Mouse (Mus musculus) limb, embryonic 11.5 days (tissue): ENCODE results near the gene Fnbp4. TPM values are rescaled to one million over a fixed set of nuclear protein-coding genes. Genes with fewer than 3 reads are reported as not detected.
A peak's percentile ranks its signal among the peaks of the same experiment; 100 is the strongest.

Experiments
- ATAC-seq: fragments of 200-750 bp; cut with Nextera tagmentation; 2 replicates; pipeline ENCODE4 v1.8.0; 2017; ENCODE audit warnings: low read depth; ENCODE audit not compliant: insufficient number of reproducible peaks, low FRiP score, low TSS enrichment
- DNase-seq: peaks from one replicate; pipeline ENCODE4 v3.0.0-alpha.2; 2015; ENCODE audit warnings: low spot score
- H3K27ac ChIP-seq: fragments of 300-500 bp; sonication (generic); replicated peaks from 2 replicates; pipeline ENCODE4 v1.5.1; 2014; ENCODE audit warnings: low read depth, mild to moderate bottlenecking, low read length
- H3K27me3 ChIP-seq: fragments of 300-500 bp; sonication (generic); 2 replicates; pipeline ENCODE4 v1.6.1; 2014; ENCODE audit warnings: mild to moderate bottlenecking, low read length, mixed read lengths; ENCODE audit not compliant: control insufficient read depth, insufficient read depth
- H3K36me3 ChIP-seq: fragments of 300-500 bp; sonication (generic); 2 replicates; pipeline ENCODE4 v1.6.1; 2014; ENCODE audit warnings: mild to moderate bottlenecking, low read length, moderate library complexity, mixed read lengths; ENCODE audit not compliant: control insufficient read depth, insufficient read depth
- H3K4me1 ChIP-seq: fragments of 300-500 bp; sonication (generic); 2 replicates; pipeline ENCODE4 v1.6.1; 2014; ENCODE audit warnings: low read length, mixed read lengths; ENCODE audit not compliant: control insufficient read depth, insufficient read depth
- H3K4me2 ChIP-seq: fragments of 300-500 bp; sonication (generic); 2 replicates; pipeline ENCODE4 v1.6.1; 2014; ENCODE audit warnings: low read depth, mild to moderate bottlenecking, moderate library complexity; ENCODE audit not compliant: severe bottlenecking
- H3K4me3 ChIP-seq: fragments of 300-500 bp; sonication (generic); 2 replicates; pipeline ENCODE4 v1.5.1; 2014; ENCODE audit warnings: low read depth, low read length
- H3K9ac ChIP-seq: fragments of 300-500 bp; sonication (generic); 2 replicates; pipeline ENCODE4 v1.6.1; 2014; ENCODE audit warnings: mild to moderate bottlenecking, low read length
- H3K9me3 ChIP-seq: fragments of 300-500 bp; sonication (generic); 2 replicates; pipeline ENCODE4 v1.6.1; 2016; ENCODE audit warnings: low read length; ENCODE audit not compliant: control insufficient read depth
- WGBS: fragments of 180-500 bp; shearing (Covaris S2); extraction: QIAGEN DNeasy Blood & Tissue Kit; methylation state at CpG from one replicate; pipeline ENCODE4 v1.1.7; 2014; 5-methylcytosine and 5-hydroxymethylcytosine counted together
- polyA plus RNA-seq: library from polyadenylated mRNA; unstranded; fragments of >200 nt; fragmentation: Nextera tagmentation; extraction: Ambion mirVana; gene quantifications from 2 replicates; pipeline ENCODE4 v1.2.1, GENCODE M21; 2014

Gene Fnbp4
- polyA plus RNA-seq, 1 experiment from 2014 or later: 102 TPM

DNA sequence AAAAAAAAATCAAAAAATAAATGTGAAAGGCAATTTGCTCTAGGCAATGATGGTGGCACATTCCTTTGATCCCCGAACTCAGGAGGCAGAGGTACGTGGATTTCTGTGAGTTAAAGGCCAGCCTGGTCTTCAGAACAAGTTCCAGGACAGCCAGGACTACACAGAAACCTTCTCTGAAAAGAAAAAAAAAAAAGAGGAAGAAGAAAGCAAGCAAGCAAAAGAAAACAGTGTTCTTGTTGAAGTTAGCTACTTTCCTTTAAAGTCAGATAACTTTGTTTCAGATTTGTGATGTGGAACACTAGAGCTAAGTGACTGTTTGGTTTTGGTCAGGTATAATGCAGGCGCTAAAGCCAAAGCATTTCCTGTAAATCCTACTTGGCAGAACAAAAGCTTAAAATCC is 6.4 kb upstream of the Fnbp4 start:
- Histone ChIP-seq H3K9me3 (no peaks in the 10 kb centered on the region), H3K27me3 (no peaks in the 10 kb centered on the region), H3K36me3 (peaks cover 14% of the 10 kb centered on the region; the same call in 1 of the 2 replicates), H3K4me3 (no peak overlapping the region), H3K9ac (no peak overlapping the region), H3K27ac (no peak overlapping the region), H3K4me1 (no peaks in the 10 kb centered on the region), H3K4me2 (no peak overlapping the region)
- ATAC-seq: no peak
- 95% methylated on average over 3 of the region's 3 CpGs for WGBS
- DNase-seq: no peak

DNA sequence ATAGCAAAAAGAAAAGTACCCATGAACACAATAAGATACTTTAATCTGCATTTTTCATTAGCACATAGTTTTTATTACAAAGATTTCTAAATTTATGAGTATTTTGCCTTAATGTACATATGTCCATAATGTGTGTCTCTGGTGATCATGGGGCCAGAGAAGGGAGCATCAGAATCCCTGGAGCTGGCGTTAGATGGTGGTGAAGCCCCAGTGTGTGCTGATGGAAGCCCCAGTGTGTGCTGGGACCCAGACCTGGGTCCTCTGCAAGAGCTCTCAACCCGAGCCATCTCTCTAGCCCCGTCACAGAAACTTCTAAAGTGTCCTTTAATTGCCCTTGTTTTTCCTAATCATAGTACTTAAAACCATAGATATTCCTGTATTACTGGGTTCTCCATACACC is 5.8 kb upstream of the Fnbp4 start:
- H3K27ac ChIP-seq: no peak overlapping the region
- no peak for ATAC-seq

DNA sequence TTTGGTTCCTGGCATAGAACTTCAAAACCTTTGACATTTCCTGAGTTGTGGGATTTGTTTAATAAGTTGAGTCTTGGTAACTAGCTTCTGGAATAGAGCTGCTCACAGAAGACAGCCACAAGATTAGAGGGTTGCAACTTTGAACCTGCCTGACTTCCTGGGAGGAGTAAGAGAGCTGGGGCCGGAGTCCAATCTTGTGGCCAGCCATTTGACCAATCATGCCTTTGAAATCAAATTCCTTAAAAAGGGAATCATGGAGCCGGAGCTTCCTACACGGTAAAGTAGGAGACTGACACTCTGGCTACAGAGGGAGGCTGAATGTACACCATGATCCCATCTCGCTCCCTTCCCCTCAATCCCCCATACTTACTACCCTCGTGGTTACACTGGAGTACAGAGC is 5.2 kb upstream of the Fnbp4 start:
- peaks cover 12% of the 10 kb centered on the region; the same call in 1 of the 2 replicates for H3K36me3 ChIP-seq
- no peak overlapping the region for H3K9ac ChIP-seq
- H3K27me3 ChIP-seq: no peaks in the 10 kb centered on the region
- H3K27ac ChIP-seq: no peak overlapping the region
- H3K4me3 ChIP-seq: no peak overlapping the region
- H3K9me3 ChIP-seq: no peaks in the 10 kb centered on the region
- ATAC-seq: no peak
- H3K4me1 ChIP-seq: no peaks in the 10 kb centered on the region
- DNase-seq: no peak
- no peak overlapping the region for H3K4me2 ChIP-seq
- 89% methylated on average over 5 of the region's 5 CpGs for WGBS

More for the DNA sequence above, 5.8 kb upstream of the Fnbp4 start:
- H3K4me2 ChIP-seq: no peak overlapping the region
- no peak overlapping the region for H3K9ac ChIP-seq
- DNase-seq: no peak
- no peaks in the 10 kb centered on the region for H3K9me3 ChIP-seq
- no peaks in the 10 kb centered on the region for H3K27me3 ChIP-seq
- WGBS: 83% methylated on average over 3 of the region's 3 CpGs
- no peak overlapping the region for H3K4me3 ChIP-seq
- H3K4me1 ChIP-seq: no peaks in the 10 kb centered on the region
- peaks cover 14% of the 10 kb centered on the region; the same call in 1 of the 2 replicates for H3K36me3 ChIP-seq

DNA sequence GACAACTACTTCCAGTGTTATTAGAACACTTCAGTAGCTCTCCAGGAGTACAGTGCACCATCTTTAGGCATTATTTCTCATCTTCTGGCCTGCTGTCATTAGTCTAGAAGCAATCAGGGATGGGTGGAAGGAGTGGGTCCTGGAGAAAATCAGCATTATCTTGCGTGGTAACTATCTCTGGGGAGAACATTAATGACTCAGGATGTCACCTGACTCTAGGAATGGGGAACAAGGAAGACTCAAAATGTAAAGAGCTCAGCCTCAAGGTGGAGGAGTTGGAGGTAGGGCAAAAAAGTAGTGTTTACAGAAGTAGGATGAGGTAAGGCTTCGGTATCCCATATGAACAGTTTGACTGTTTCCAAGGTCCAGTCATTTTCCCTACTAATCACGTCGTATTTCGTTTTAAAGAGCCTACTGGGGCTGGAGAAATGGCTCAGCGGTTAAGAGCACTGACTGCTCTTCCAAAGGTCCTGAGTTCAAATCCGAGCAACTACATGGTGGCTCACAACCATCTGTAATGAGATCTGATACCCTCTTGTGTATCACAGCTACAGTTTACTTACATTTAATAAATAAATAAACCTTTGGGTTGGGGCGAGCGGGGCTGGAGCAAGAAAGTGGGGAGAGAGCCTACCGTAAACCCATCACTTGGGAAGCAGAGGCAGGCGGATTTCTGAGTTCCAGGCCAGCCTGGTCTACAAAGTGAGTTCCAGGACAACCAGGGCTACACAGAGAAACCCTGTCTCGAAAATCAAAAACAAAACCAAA is 701 bp upstream of the Fnbp4 start:
- ATAC-seq: 0 out of 2 replicates have a peak, but pooled peaks have one; percentile 1
- 59% methylated on average over 12 of the region's 12 CpGs for WGBS
- Histone ChIP-seq H3K36me3 (peaks cover 2% of the 10 kb centered on the region; the same call in 1 of the 2 replicates), H3K27me3 (no peaks in the 10 kb centered on the region), H3K27ac (peak overlapping the region; percentile 79), H3K4me3 (peak overlapping the region; percentile 74), H3K9me3 (no peaks in the 10 kb centered on the region), H3K4me2 (peak overlapping the region; percentile 83), H3K4me1 (peaks cover 6% of the 10 kb centered on the region; the same call in 1 of the 2 replicates), H3K9ac (peak overlapping the region; percentile 52)
- peak; percentile 34 for DNase-seq

DNA sequence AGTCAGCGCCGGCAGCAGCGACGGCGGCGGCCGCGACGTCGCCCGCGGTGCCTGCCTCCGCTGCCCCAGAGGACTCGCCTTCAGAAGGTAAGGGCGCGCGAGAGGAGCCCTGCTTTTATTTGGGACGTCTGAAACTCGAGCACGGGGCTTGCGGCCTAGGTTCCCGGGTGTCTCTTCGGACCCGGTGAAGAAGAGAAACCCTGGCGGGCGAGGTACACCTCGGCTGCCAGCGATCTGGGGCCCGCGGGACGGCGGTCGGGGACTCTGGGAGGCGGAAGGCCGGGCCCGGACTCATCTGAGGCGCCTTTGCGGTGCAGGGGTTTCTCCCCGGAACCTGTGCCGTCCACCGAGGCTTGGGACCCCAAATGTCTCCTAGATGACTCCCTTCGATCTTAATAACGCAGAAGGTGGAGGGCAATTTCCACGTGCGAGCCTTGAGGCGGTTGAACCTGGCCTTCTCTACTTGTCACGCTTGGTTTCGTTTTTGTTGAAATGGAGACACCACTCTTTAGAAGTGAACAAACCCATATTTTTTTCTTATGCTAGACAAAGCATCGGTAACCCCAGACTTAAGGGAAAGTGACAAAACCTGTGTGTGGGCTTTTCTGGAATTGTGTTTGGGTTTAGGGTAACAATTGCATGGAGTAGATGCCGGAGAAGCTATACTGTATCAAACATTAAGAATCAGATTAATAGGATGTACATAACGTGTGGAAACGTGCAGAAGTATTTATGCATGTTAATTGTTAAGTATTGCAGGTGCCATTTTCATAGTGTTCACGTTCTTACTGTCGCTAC is 769 bp downstream of the Fnbp4 start:
- Histone ChIP-seq H3K4me1 (peaks cover 6% of the 10 kb centered on the region; the same call in 1 of the 2 replicates), H3K36me3 (peaks cover 6% of the 10 kb centered on the region; the same call in 1 of the 2 replicates), H3K4me3 (peak overlapping the region; percentile 74), H3K9me3 (no peaks in the 10 kb centered on the region), H3K27me3 (no peaks in the 10 kb centered on the region), H3K27ac (peak overlapping the region; percentile 92), H3K4me2 (peak overlapping the region; percentile 83), H3K9ac (peak overlapping the region; percentile 90)
- ATAC-seq (peak; percentile 5; the same call in 1 of the 2 replicates), DNase-seq (no peak)
- under 1% methylated on average over 54 of the region's 54 CpGs for WGBS

DNA sequence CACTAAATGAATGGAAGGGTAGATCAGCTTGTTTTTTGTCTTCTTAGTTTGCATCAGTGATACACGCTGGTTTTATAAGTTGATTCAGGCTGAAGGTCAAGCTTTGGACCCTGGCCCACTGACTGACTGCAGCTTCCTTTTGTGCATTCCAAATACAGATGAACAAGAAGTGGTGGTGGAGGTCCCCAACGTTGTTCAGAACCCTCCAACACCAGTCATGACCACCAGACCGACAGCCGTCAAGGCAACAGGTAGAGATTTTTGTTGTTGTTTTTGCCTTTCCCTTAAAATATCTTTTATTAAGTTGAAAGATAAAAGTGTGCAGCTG is 1.3 kb downstream of the Fnbp4 start:
- peaks cover 6% of the 10 kb centered on the region; the same call in 1 of the 2 replicates for H3K4me1 ChIP-seq
- no peaks in the 10 kb centered on the region for H3K9me3 ChIP-seq
- no peaks in the 10 kb centered on the region for H3K27me3 ChIP-seq
- H3K9ac ChIP-seq: peak overlapping the region; percentile 90
- 22% methylated on average over 4 of the region's 4 CpGs for WGBS
- DNase-seq (no peak), ATAC-seq (no peak)
- H3K4me3 ChIP-seq: peak overlapping the region; percentile 74
- peak overlapping the region; percentile 83 for H3K4me2 ChIP-seq
- no peak overlapping the region for H3K27ac ChIP-seq
- H3K36me3 ChIP-seq: peaks cover 12% of the 10 kb centered on the region; the same call in 1 of the 2 replicates

DNA sequence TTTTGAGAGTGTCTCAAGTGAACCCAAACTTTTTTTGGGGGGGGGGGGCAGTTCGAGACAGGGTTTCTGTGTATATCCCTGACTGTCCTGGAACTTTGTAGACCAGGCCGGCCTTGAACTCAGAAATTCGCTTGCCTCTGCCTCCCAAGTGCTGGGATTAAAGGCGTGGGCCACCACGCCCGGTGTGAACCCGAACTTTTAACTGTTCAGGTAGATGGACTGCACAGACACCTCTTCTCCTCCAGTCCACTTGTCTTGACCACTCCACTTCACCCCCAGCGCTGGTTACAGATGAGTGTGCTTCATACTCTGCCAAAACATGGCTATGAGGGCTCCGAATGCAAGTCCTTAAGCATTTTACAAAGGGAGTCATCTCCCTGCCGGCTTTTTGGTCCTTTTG is 2.0 kb downstream of the Fnbp4 start:
- no peak for ATAC-seq
- H3K27me3 ChIP-seq: no peaks in the 10 kb centered on the region
- DNase-seq: no peak
- 93% methylated on average over 10 of the region's 10 CpGs for WGBS
- H3K9ac ChIP-seq: no peak overlapping the region
- H3K36me3 ChIP-seq: peaks cover 13% of the 10 kb centered on the region; the same call in 1 of the 2 replicates
- no peak overlapping the region for H3K27ac ChIP-seq
- peak overlapping the region; percentile 74; the same call in 1 of the 2 replicates for H3K4me3 ChIP-seq
- peaks cover 6% of the 10 kb centered on the region; the same call in 1 of the 2 replicates for H3K4me1 ChIP-seq
- no peaks in the 10 kb centered on the region for H3K9me3 ChIP-seq
- H3K4me2 ChIP-seq: peak overlapping the region; percentile 83

DNA sequence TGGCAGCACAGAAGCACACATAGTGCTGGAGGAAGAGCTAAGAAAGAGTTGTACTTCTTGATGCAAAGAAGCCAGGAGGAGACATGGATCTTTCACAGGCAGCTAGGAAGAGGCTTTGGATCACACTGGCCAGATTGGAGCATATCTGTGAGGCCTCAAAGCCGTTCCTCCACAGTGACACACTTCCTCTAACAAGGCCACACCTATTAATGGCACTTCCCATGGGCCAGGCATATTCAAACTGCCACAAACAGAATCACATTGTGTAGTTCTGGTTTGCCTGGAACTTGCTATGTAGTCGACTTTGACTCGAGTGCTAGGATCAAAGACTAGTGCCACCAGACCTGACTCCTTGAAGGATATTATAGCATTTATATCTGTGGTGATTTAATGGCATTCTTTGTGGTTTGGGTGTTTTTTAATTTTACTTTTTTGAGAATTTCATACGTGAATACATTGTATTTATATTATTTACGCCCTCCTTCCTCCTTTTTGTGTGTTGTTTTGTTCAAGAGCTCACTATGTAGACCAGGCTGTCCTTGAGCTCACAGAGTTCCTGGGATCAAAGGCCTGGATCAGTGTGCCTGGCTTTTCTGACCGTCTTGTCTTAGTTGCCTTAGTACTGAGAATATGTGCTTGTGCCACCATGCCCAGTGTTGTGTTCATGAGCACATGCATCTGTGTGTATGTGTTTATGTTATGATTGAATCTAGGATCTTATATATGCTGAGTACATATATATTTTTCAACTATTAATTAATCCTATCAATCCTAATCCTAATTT is 4.7 kb downstream of the Fnbp4 start:
- Histone ChIP-seq H3K4me3 (no peak overlapping the region), H3K27ac (no peak overlapping the region), H3K36me3 (peaks cover 26% of the 10 kb centered on the region), H3K27me3 (no peaks in the 10 kb centered on the region), H3K9ac (no peak overlapping the region), H3K4me2 (no peak overlapping the region), H3K4me1 (peaks cover 6% of the 10 kb centered on the region; the same call in 1 of the 2 replicates), H3K9me3 (no peaks in the 10 kb centered on the region)
- DNase-seq (no peak), ATAC-seq (no peak)
- 81% methylated on average over 6 of the region's 6 CpGs for WGBS
